8 mouse cellular contexts compared by ENCODE assay signal in genomic region chr5:121848743-121849142, GRCm38 (mm10). TPM values are rescaled to one million over a fixed set of nuclear protein-coding genes. Genes with fewer than 3 reads are reported as not detected.
DNase-seq lines count a peak whose midpoint lies in the region; ATAC-seq and TF ChIP-seq lines count a peak whose summit lies in the region.

Gene Pheta1 (plus strand): TSS chr5:121848984.

- H3K27me3 ChIP-seq in heart, embryonic 12.5 days (replicated peaks): peaks cover 7% of the 10 kb centered on the region
- H3K27me3 ChIP-seq in kidney, postnatal 0 days (ENCODE audit: insufficient read depth, low read length): no peaks in the 10 kb centered on the region; the same call in 1 of the 2 replicates
- H3K27me3 ChIP-seq in liver, adult 2 months (ENCODE audit: control insufficient read depth, insufficient read depth, low read length): no peaks in the 10 kb centered on the region

- peaks cover 13% of the 10 kb centered on the region for H3K4me1 ChIP-seq in brown adipose tissue, adult 24 weeks (ENCODE audit: control insufficient read depth, insufficient read depth, insufficient read length, low read length)
- H3K4me1 ChIP-seq in heart, embryonic 12.5 days (replicated peaks): peaks cover 42% of the 10 kb centered on the region
- peaks cover 10% of the 10 kb centered on the region for H3K4me1 ChIP-seq in kidney, postnatal 0 days (replicated peaks; ENCODE audit: insufficient read depth, low read length)
- peaks cover 15% of the 10 kb centered on the region for H3K4me1 ChIP-seq in liver, adult 2 months (ENCODE audit: control insufficient read depth, insufficient read depth, low read length)

- peak; percentile 69 for TF ChIP-seq POLR2A in liver, adult 2 months (IDR thresholded peaks at IDR 0.05; ENCODE audit: extremely low read depth, insufficient read depth, low read length)

- peak; percentile 92 for DNase-seq in CD4-positive, CD25-positive, alpha-beta regulatory T cell, adult 2 months (ENCODE audit: low read depth, low spot score)
- DNase-seq in kidney, postnatal 0 days (ENCODE audit: low spot score): peak; percentile 93
- peak; percentile 80 for DNase-seq in liver, adult 2 months (ENCODE audit: extremely low read depth, low read depth, low spot score)
- peak; percentile 83 to 88 for DNase-seq in spleen, postnatal 36 days (ENCODE audit: low spot score in 2 of 2)

- H3K36me3 ChIP-seq in heart, embryonic 12.5 days: peaks cover 24% of the 10 kb centered on the region
- H3K36me3 ChIP-seq in kidney, postnatal 0 days (ENCODE audit: insufficient read depth, low read length): peaks cover 17% of the 10 kb centered on the region
- no peaks in the 10 kb centered on the region for H3K36me3 ChIP-seq in liver, adult 2 months (ENCODE audit: control insufficient read depth, insufficient read depth, low read length)

- H3K79me2 ChIP-seq in liver, adult 2 months (ENCODE audit: control insufficient read depth, insufficient read depth, low read length): peaks cover 4% of the 10 kb centered on the region; the same call in 1 of the 2 replicates

- under 1% methylated on average over 38 of the region's 42 CpGs for WGBS in heart, embryonic 12.5 days
- WGBS in kidney, postnatal 0 days: 0% methylated on average over 36 of the region's 42 CpGs
- 1% methylated on average over 40 of the region's 42 CpGs for WGBS in liver, adult 2 months

- TF ChIP-seq CTCF in kidney, postnatal 0 days (IDR thresholded peaks at IDR 0.05; ENCODE audit: low read depth): 0 out of 2 replicates have a peak, but pooled peaks have one; percentile 8
- TF ChIP-seq CTCF in liver, adult 2 months (IDR thresholded peaks at IDR 0.05; ENCODE audit: low read depth, low read length): no peak

- peak within 1 kb of the TSS; percentile 85 for H3K4me2 ChIP-seq in heart, embryonic 12.5 days
- H3K4me2 ChIP-seq in kidney, postnatal 0 days (ENCODE audit: low read length): peak within 1 kb of the TSS; percentile 65

- H3K4me3 ChIP-seq in brown adipose tissue, adult 24 weeks (ENCODE audit: insufficient read depth, low read depth, low read length): peak within 1 kb of the TSS; percentile 99
- peak within 1 kb of the TSS; percentile 89 for H3K4me3 ChIP-seq in heart, embryonic 12.5 days
- H3K4me3 ChIP-seq in kidney, postnatal 0 days (replicated peaks; ENCODE audit: low read depth, low read length): peak within 1 kb of the TSS; percentile 93
- H3K4me3 ChIP-seq in liver, adult 2 months (ENCODE audit: insufficient read depth, low read depth, low read length): peak within 1 kb of the TSS; percentile 93

- peak; percentile 93 for ATAC-seq in erythroid progenitor cell, adult 5-6 weeks (replicated peaks; ENCODE audit: low FRiP score, poor library complexity, severe bottlenecking)
- ATAC-seq in heart, embryonic 12.5 days (ENCODE audit: insufficient number of reproducible peaks, low FRiP score): peak; percentile 93
- peak; percentile 87 for ATAC-seq in kidney, postnatal 0 days (replicated peaks; ENCODE audit: low FRiP score, low read depth)
- ATAC-seq in monocyte, adult 5-6 weeks (replicated peaks; ENCODE audit: insufficient number of reproducible peaks, low FRiP score, low TSS enrichment, poor library complexity, severe bottlenecking): peak; percentile 84

- no peaks in the 10 kb centered on the region for H3K9me3 ChIP-seq in heart, embryonic 12.5 days (replicated peaks)
- no peaks in the 10 kb centered on the region for H3K9me3 ChIP-seq in kidney, postnatal 0 days (replicated peaks; ENCODE audit: low read length)

- peak within 1 kb of the TSS; percentile 92 for H3K9ac ChIP-seq in heart, embryonic 12.5 days
- H3K9ac ChIP-seq in kidney, postnatal 0 days (ENCODE audit: low read depth, low read length): peak within 1 kb of the TSS; percentile 78
- peak within 1 kb of the TSS; percentile 95 for H3K9ac ChIP-seq in liver, adult 2 months (ENCODE audit: low read depth, low read length)

- peak within 1 kb of the TSS; percentile 59 for H3K27ac ChIP-seq in brown adipose tissue, adult 24 weeks (replicated peaks; ENCODE audit: low read depth, low read length)
- H3K27ac ChIP-seq in heart, embryonic 12.5 days (ENCODE audit: poor library complexity, severe bottlenecking): peak within 1 kb of the TSS; percentile 83
- H3K27ac ChIP-seq in kidney, postnatal 0 days: peak within 1 kb of the TSS; percentile 77
- peak within 1 kb of the TSS; percentile 83 for H3K27ac ChIP-seq in liver, adult 2 months (replicated peaks; ENCODE audit: insufficient read depth, low read depth, low read length)

RNA-seq across cellular contexts. Expression of gene Pheta1, which starts in this region (rescaled TPM):
- polyA plus RNA-seq in brown adipose tissue, adult 24 weeks (2012; ENCODE audit: insufficient read depth, insufficient read length, missing spikeins): 2.5 and 3.0 TPM in 2 replicates
- not detected in 2 replicates for total RNA-seq in erythroid progenitor cell, adult 5-6 weeks (2015; ENCODE audit: low replicate concordance)
- 0.13 TPM in 1 of 2 replicates, not detected in the other for total RNA-seq in erythroid progenitor cell, adult 5-6 weeks (2017; ENCODE audit: low replicate concordance)
- polyA plus RNA-seq in heart, embryonic 12.5 days (2016; fragmentation: Nextera tagmentation; extraction: Ambion mirVana): 17.1 and 17.8 TPM in 2 replicates
- polyA plus RNA-seq in kidney, postnatal 0 days (2015; fragmentation: Nextera tagmentation; extraction: Ambion mirVana): 25.7 and 26.7 TPM in 2 replicates
- 7.1 and 7.4 TPM in 2 replicates for total RNA-seq in liver, adult 2 months (2014; rRNA removed)
- 11.6 and 12.0 TPM in 2 replicates for polyA plus RNA-seq in liver, adult 2 months (2012; rRNA removed)
- total RNA-seq in monocyte, adult 5-6 weeks (2017): 1.6 to 2.0 TPM (median 1.6 TPM) in 3 replicates

Comparison
In these comparisons a context has a peak if more than half of its experiments do, and no peak if none do; other contexts are left out.
1. Peak in every context shown above with its lines: DNase-seq, ATAC-seq, H3K4me3 ChIP-seq and H3K27ac ChIP-seq.
2. Peak in ATAC-seq in erythroid progenitor cell, adult 5-6 weeks; RNA of the gene not detected or under 1 TPM.